Mouse (Mus musculus): ENCODE measurements at regions not wholly inside any gene's neighbourhood (a gene's known extent, or its start where the extent isn't known, plus 50 kb on each side); places are given as distances from the start of the nearest gene placed in this dataset.

DNA sequence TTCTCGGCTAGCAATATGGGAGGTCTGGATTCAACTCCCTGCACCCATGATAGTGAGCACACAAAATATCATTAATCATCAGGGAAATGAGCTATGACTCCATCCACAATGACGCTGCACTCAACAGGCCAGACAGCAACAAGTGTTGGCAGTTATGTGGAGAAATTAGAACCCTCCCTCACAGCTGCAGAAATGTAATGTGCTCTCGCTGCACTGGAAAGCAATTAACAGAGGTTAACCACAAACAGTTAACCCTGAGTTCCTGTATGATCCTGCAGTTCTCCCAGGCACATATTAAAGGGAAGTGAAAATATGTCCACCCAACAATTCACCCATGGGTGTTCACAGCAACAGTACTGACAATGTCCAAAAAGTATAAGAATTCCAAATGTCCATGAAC lies 54.0 kb upstream of the Jade2 start:
- no peak for DNase-seq

DNA sequence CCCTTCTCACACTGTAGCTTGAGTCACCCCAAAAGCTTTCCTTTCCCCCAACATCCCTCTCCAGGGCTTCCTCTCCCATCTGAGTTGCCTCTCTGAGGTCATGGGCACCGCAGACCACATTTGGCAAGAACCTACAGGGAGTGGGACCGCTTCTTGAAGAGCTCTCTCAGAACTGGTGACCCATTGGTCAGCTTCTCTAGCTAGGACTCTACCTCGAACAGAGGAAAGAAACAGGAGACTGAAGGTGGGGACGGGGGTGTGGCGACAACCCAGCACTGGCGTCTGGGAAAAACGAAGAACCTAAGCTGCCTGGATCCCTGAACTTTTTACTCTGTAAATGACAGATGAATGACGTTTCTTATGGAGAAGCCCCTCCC lies 51.8 kb upstream of the Cdkn2aipnl start:
- peak in 1 of 2 experiments; percentile 20 for DNase-seq

DNA sequence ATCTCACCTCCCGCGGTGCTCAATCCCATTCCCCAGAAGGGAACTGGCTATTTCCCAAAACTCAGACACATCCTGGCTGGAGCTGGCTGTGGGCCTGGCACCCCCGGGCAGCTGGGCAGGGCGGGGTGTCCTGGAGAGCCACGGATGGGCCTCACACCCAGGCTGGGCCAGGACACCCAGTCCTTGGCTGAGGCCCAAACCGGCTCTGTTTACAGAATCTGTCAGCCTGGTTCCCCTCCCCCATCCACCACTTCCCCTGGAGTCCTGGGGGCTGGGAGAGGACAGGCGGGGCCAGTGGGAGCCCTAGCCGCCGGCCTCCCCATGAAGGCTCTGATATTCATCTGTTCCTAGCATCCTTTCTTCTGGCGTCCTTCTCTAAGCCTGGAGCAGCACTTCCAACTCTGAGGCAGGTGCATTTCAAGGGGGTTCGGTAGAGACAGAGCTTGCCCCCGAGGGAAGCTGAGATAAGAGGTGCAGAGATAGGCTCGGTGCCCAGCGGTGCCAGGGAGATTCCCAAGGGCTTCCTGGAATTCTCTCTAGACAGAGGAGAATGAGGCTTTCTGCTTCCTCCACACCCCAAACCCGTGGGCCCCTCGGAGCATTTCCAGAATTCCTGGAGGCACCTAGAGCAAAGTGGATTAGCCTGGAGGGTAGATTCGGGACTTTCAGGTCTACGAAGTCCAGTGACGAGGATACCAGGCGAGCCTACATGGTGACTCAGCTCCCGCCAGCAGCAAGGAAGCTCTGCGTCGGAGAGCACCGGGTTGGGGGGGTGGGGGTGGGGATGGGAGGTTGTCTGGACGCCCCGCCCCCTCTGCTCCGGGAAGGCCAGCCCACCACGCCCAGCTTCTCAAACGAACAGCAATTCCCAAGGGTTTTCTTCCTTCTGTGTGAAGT lies 51.2 kb upstream of the Cdkn2aipnl start:
- DNase-seq = peak; percentile 90 to 94

Data from adrenal gland, postnatal 36 days (tissue).